9 mouse cellular contexts compared by ENCODE assay signal in the genomic region with DNA sequence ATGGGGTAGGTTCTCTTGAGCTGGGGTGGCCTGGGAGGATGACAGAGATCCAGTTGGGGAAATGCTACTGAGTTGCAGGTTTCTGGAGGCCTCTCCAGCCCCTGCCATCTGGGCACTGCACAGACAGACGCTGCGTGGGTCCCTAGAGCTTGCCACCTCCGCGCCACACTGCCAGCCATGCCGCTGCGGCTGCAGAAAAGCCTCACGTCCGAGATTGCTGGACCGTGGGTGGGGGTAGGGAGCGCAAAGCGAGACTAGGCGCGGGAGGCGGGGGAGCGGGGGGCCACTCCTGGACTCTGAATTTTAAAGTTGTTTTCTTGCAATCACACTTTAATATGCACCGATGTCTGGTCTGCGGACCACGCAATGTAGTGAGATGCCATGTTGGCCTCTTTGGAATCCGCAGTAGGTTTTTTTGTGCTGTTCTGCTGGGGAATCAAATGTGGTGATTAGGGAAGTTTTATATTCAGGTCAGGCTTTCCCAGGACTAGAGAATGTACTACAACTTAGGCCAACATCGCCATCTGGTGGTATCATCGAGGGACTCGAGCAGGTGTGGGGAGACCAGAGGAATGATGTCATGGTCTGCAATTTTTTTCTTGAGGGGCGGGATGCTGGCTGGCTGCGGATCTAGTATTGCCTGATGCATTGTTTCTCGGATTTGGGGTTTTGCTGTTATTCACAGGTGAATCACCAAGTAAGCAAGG. TPM values are rescaled to one million over a fixed set of nuclear protein-coding genes. Genes with fewer than 3 reads are reported as not detected.
DNase-seq lines count a peak whose midpoint lies in the region; ATAC-seq lines count a peak whose summit lies in the region.
"Had no signal": no experiment of that assay in that cellular context is flagged by ENCODE, and none has a peak within 500 bp of the region (broad histone marks: within the 10 kb centered on the region; RNA-seq: fewer than 3 reads in every experiment).

No protein-coding gene starts in this region.

- no peaks in the 10 kb centered on the region for H3K9me3 ChIP-seq in forebrain, embryonic 11.5 days (ENCODE audit: control insufficient read depth, low read length)
- no peaks in the 10 kb centered on the region for H3K9me3 ChIP-seq in heart, embryonic 15.5 days (replicated peaks)
- H3K9me3 ChIP-seq in liver, embryonic 12.5 days (replicated peaks), result no peaks in the 10 kb centered on the region

- H3K4me1 ChIP-seq in forebrain, embryonic 11.5 days (replicated peaks; ENCODE audit: control insufficient read depth, insufficient read depth, low read length), result peaks cover 9% of the 10 kb centered on the region
- H3K4me1 ChIP-seq in heart, embryonic 15.5 days (replicated peaks), result peaks cover 14% of the 10 kb centered on the region
- no peaks in the 10 kb centered on the region for H3K4me1 ChIP-seq in liver, embryonic 12.5 days

- peak overlapping the region; percentile 66 for H3K9ac ChIP-seq in forebrain, embryonic 11.5 days (ENCODE audit: low read length)
- peak overlapping the region; percentile 65 for H3K9ac ChIP-seq in heart, embryonic 15.5 days
- H3K9ac ChIP-seq in liver, embryonic 12.5 days, result no peak overlapping the region

- under 1% methylated on average over 25 of the region's 25 CpGs for WGBS in forebrain, embryonic 11.5 days
- WGBS in heart, embryonic 15.5 days, result 3% methylated on average over 25 of the region's 25 CpGs
- 4% methylated on average over 25 of the region's 25 CpGs for WGBS in liver, embryonic 12.5 days (ENCODE audit: insufficient replicate concordance)

- peak overlapping the region; percentile 75 for H3K27ac ChIP-seq in forebrain, embryonic 11.5 days (ENCODE audit: low read depth, low read length)
- no peak overlapping the region for H3K27ac ChIP-seq in heart, embryonic 15.5 days
- H3K27ac ChIP-seq in liver, embryonic 12.5 days, result no peak overlapping the region

- peak; percentile 93 for ATAC-seq in forebrain, embryonic 11.5 days (replicated peaks; ENCODE audit: low FRiP score)
- peak; percentile 93 for ATAC-seq in heart, embryonic 15.5 days (replicated peaks; ENCODE audit: insufficient number of reproducible peaks, insufficient read depth, low FRiP score, low read depth)
- ATAC-seq in liver, embryonic 12.5 days, result peak; percentile 37; the same call in 1 of the 2 replicates

- DNase-seq in CD4-positive, CD25-positive, alpha-beta regulatory T cell, adult 2 months (ENCODE audit: low read depth, low spot score), result peak; percentile 92
- DNase-seq in brain, embryonic 18.5 days (ENCODE audit: low read depth, low spot score), result peak; percentile 90
- DNase-seq in forebrain, embryonic 11.5 days (ENCODE audit: low spot score), result peak; percentile 93
- peak; percentile 91 for DNase-seq in kidney, postnatal 14 days
- DNase-seq in naive thymus-derived CD4-positive, alpha-beta T cell, adult 2 months (ENCODE audit: low read depth), result peak; percentile 85
- peak; percentile 88 for DNase-seq in splenic B cell, adult 2 months (ENCODE audit: low read depth, low spot score)

- H3K36me3 ChIP-seq in forebrain, embryonic 11.5 days (ENCODE audit: control insufficient read depth, insufficient read depth, low read length), result no peaks in the 10 kb centered on the region
- H3K36me3 ChIP-seq in heart, embryonic 15.5 days, result no peaks in the 10 kb centered on the region
- no peaks in the 10 kb centered on the region for H3K36me3 ChIP-seq in liver, embryonic 12.5 days
- H3K36me3 ChIP-seq in splenic B cell, adult 2 months (ENCODE audit: control insufficient read depth, insufficient read depth, low read length, poor library complexity, severe bottlenecking), result no peaks in the 10 kb centered on the region

- H3K4me2 ChIP-seq in forebrain, embryonic 11.5 days (ENCODE audit: low read depth, low read length, severe bottlenecking), result peak overlapping the region; percentile 56
- peak overlapping the region; percentile 92 for H3K4me2 ChIP-seq in heart, embryonic 15.5 days
- peak overlapping the region; percentile 61 for H3K4me2 ChIP-seq in liver, embryonic 12.5 days

- peak overlapping the region; percentile 28 for H3K4me3 ChIP-seq in forebrain, embryonic 11.5 days (ENCODE audit: low read depth, low read length)
- H3K4me3 ChIP-seq in heart, embryonic 15.5 days, result peak overlapping the region; percentile 50
- peak overlapping the region; percentile 34 for H3K4me3 ChIP-seq in liver, embryonic 12.5 days
- H3K4me3 ChIP-seq: erythroblast, embryonic 14.5 days had no signal

- no peaks in the 10 kb centered on the region for H3K27me3 ChIP-seq in forebrain, embryonic 11.5 days (ENCODE audit: control insufficient read depth, insufficient read depth, low read length)
- peaks cover 20% of the 10 kb centered on the region for H3K27me3 ChIP-seq in heart, embryonic 15.5 days
- peaks cover 25% of the 10 kb centered on the region for H3K27me3 ChIP-seq in liver, embryonic 12.5 days (replicated peaks)
- H3K27me3 ChIP-seq in splenic B cell, adult 2 months (ENCODE audit: control insufficient read depth, insufficient read depth, low read length, poor library complexity, severe bottlenecking), result no peaks in the 10 kb centered on the region

RNA-seq across cellular contexts. Expression of a gene that starts 32.6 kb away (rescaled TPM):
- polyA plus RNA-seq in forebrain, embryonic 11.5 days (2014; fragmentation: Nextera tagmentation; extraction: Ambion mirVana), result 3.5 and 4.0 TPM in 2 replicates
- polyA plus RNA-seq in heart, embryonic 15.5 days (2015; fragmentation: Nextera tagmentation; extraction: Ambion mirVana), result 7.1 and 7.6 TPM in 2 replicates
- polyA plus RNA-seq in liver, embryonic 12.5 days (2016; fragmentation: Nextera tagmentation; extraction: Ambion mirVana), result 6.3 and 7.5 TPM in 2 replicates
- polyA plus RNA-seq: erythroblast, embryonic 14.5 days had no signal

Comparison
In these comparisons a context has a peak if more than half of its experiments do, and no peak if none do; other contexts are left out.
1. ATAC-seq: peak in every context shown above with its lines; median percentile 93 in forebrain, embryonic 11.5 days; 93 in heart, embryonic 15.5 days; 37 in liver, embryonic 12.5 days.